Mouse (Mus musculus) thymus, adult 2 months (tissue): ENCODE data around the gene Notch4. TPM values are rescaled to one million over a fixed set of nuclear protein-coding genes. Genes with fewer than 3 reads are reported as not detected.

Source experiments
- DNase-seq: peaks from one replicate; pipeline ENCODE4 v3.0.0; 2021
- H3K27ac ChIP-seq: fragments of 200-500 bp; 2 replicates; pipeline ENCODE4 v1.5.1; 2012; ENCODE audit warnings: low read length, control low read depth; ENCODE audit not compliant: control insufficient read depth, insufficient read depth
- H3K27me3 ChIP-seq: fragments of 200-500 bp; 2 replicates; pipeline ENCODE4 v1.6.1; 2012; ENCODE audit warnings: mild to moderate bottlenecking, low read length, moderate library complexity, mixed read lengths; ENCODE audit not compliant: control insufficient read depth, insufficient read depth
- H3K36me3 ChIP-seq: fragments of 200-500 bp; 2 replicates; pipeline ENCODE4 v1.6.1; 2012; ENCODE audit warnings: mild to moderate bottlenecking, low read length, moderate library complexity; ENCODE audit not compliant: control insufficient read depth, insufficient read depth
- H3K4me1 ChIP-seq: fragments of 200-500 bp; replicated peaks from 2 replicates; pipeline ENCODE4 v1.6.1; 2012; ENCODE audit warnings: low read length; ENCODE audit not compliant: control insufficient read depth, insufficient read depth
- H3K4me3 ChIP-seq: fragments of 200-500 bp; 2 replicates; pipeline ENCODE4 v1.5.1; 2012; ENCODE audit warnings: mild to moderate bottlenecking, low read length, control low read depth, moderate library complexity; ENCODE audit not compliant: control insufficient read depth, insufficient read depth
- CTCF ChIP-seq: fragments of 200-500 bp; IDR thresholded peaks from 2 replicates; pipeline ENCODE4 v1.5.1; 2012; ENCODE audit warnings: mild to moderate bottlenecking, control low read depth, low read length, moderate library complexity, borderline replicate concordance; ENCODE audit not compliant: control insufficient read depth, poor library complexity, insufficient read depth; ENCODE audit errors: extremely low read depth
- POLR2A ChIP-seq: fragments of 200-500 bp; IDR thresholded peaks from 2 replicates; pipeline ENCODE4 v1.6.1; 2012; ENCODE audit warnings: mild to moderate bottlenecking, low read length, control low read depth, moderate library complexity; ENCODE audit not compliant: control insufficient read depth, poor library complexity, insufficient read depth; ENCODE audit errors: extremely low read depth
- WGBS: fragments of 180-500 bp; shearing (Covaris S2); methylation state at CpG from one replicate; pipeline ENCODE4 v1.1.7; 2018; 5-methylcytosine and 5-hydroxymethylcytosine counted together
- polyA plus RNA-seq: library from polyadenylated mRNA; depleted of rRNA; stranded (reverse); fragments of >200 nt; gene quantifications from 2 replicates; pipeline ENCODE4 v1.2.3, GENCODE M21; 2012

Gene Notch4
- polyA plus RNA-seq, 1 experiment: 6.1 TPM

- no peak for DNase-seq
- Histone ChIP-seq H3K4me3 (peak overlapping the region; percentile 79), H3K36me3 (no peaks in the 10 kb centered on the region), H3K27me3 (no peaks in the 10 kb centered on the region), H3K4me1 (peaks cover 25% of the 10 kb centered on the region), H3K27ac (peak overlapping the region; percentile 54)
- TF ChIP-seq CTCF: no peak
- no peak for TF ChIP-seq POLR2A
- WGBS: under 1% methylated on average over 19 of the region's 19 CpGs
These were observed 23.7 kb downstream of the Notch4 start for GRCm38 (mm10) chr17:34587814-34588213.

DNA sequence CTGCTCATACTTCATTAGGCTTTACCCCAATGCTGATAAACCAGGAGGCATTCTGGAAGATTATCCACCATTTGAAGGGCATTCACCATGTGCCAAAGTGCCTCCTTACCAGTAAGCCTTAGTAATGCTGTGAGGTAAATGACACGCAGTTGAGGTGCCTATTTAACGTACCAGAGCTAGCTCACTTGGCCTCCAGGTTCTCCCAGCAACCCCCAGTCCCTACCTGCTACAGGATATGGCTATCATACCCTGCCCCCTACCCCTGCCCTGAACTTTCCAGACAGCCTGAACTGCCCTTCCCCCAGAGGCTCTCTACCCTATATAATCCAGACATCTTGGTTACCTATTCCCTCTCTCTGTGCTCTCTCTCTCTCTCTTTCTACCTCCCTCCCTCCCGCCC, 24.7 kb downstream of the Notch4 start:
- Histone ChIP-seq H3K27ac (peak overlapping the region; percentile 95), H3K4me3 (peak overlapping the region; percentile 23; the same call in 1 of the 2 replicates), H3K36me3 (no peaks in the 10 kb centered on the region), H3K4me1 (peaks cover 33% of the 10 kb centered on the region), H3K27me3 (no peaks in the 10 kb centered on the region)
- no peak for DNase-seq
- 44% methylated on average over 3 of the region's 3 CpGs for WGBS
- no peak for TF ChIP-seq CTCF
- TF ChIP-seq POLR2A: no peak

DNA sequence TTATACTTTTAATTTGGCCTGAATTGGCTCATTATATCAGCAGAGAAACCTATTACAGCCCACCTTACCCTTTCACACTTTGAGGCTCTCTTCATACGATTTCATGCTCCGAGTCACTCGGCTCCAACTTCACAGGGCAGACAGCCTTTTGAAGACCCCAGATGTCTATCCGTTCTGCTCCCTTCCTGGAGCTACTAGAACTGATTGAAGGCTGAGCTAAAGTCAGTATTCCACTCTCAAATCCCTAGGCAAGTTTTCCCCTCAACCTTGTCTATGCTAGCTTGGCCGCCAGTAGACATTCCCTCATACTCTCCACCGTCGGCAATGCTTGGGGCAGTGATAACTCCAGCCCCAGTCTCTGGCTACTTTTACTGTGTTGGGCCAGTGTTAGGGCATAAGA, 25.1 kb downstream of the Notch4 start:
- no peak for TF ChIP-seq POLR2A
- TF ChIP-seq CTCF: no peak
- H3K27me3 ChIP-seq: no peaks in the 10 kb centered on the region
- H3K4me1 ChIP-seq: peaks cover 38% of the 10 kb centered on the region
- peak overlapping the region; percentile 95 for H3K27ac ChIP-seq
- peaks cover under 1% of the 10 kb centered on the region for H3K36me3 ChIP-seq
- no peak for DNase-seq
- WGBS: 5% methylated on average over 7 of the region's 7 CpGs
- peak overlapping the region; percentile 65 for H3K4me3 ChIP-seq

GRCm38 (mm10) chr17:34589681-34590101, 25.6 kb downstream of the Notch4 start, which contains the start of gene Gpsm3:
TSS of gene Gpsm3 (plus strand) at chr17:34589806.
- peaks cover 38% of the 10 kb centered on the region for H3K4me1 ChIP-seq
- H3K36me3 ChIP-seq: peaks cover 6% of the 10 kb centered on the region
- H3K4me3 ChIP-seq: peak within 1 kb of the TSS; percentile 65
- H3K27ac ChIP-seq: peak within 1 kb of the TSS; percentile 95
- peak; percentile 81 for DNase-seq
- WGBS: 1% methylated on average over 7 of the region's 7 CpGs
- no peaks in the 10 kb centered on the region for H3K27me3 ChIP-seq
- no peak for TF ChIP-seq CTCF
- TF ChIP-seq POLR2A: peak; percentile 93

DNA sequence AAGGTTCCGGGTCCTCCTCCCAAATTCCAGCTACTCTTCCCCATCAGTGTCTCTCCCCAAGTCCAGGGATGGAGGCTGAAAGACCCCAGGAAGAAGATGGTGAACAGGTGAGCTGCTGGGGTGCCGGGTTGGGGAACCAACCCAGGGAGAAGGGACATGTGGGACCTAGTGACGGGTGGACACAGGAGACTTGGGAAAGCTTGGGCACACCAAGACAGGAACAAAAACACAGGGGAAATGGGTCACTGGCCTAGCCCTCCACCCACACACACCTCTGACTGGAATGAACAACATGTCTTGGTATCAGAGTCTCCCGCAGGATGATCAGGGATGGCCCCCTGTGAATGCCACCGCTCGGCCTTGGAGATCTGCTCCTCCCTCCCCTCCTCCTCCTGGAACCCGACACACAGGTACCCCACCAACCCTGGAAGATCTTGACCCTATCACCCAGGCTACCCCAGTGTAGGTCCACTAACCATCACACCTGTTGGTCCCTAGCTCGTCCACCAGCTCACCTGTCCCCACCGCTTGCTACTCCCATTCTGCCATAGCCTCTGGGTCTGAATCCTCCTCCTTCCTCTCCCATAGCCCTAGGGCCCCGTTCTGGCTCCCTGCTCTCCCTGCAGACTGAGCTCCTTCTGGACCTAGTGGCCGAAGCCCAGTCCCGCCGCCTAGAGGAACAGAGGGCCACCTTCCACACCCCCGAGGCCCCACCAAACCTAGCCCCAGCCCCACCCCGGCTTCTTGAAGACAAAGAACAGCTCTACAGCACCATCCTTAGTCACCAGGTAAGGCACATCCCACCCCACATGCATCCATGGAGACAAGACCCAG, 26.3 kb downstream of the Notch4 start:
- Histone ChIP-seq H3K27me3 (no peaks in the 10 kb centered on the region), H3K36me3 (peaks cover 13% of the 10 kb centered on the region), H3K27ac (peak overlapping the region; percentile 95), H3K4me1 (peaks cover 38% of the 10 kb centered on the region), H3K4me3 (peak overlapping the region; percentile 65)
- TF ChIP-seq POLR2A (no peak), CTCF (no peak)
- peak; percentile 39 for DNase-seq
- 37% methylated on average over 15 of the region's 15 CpGs for WGBS

DNA sequence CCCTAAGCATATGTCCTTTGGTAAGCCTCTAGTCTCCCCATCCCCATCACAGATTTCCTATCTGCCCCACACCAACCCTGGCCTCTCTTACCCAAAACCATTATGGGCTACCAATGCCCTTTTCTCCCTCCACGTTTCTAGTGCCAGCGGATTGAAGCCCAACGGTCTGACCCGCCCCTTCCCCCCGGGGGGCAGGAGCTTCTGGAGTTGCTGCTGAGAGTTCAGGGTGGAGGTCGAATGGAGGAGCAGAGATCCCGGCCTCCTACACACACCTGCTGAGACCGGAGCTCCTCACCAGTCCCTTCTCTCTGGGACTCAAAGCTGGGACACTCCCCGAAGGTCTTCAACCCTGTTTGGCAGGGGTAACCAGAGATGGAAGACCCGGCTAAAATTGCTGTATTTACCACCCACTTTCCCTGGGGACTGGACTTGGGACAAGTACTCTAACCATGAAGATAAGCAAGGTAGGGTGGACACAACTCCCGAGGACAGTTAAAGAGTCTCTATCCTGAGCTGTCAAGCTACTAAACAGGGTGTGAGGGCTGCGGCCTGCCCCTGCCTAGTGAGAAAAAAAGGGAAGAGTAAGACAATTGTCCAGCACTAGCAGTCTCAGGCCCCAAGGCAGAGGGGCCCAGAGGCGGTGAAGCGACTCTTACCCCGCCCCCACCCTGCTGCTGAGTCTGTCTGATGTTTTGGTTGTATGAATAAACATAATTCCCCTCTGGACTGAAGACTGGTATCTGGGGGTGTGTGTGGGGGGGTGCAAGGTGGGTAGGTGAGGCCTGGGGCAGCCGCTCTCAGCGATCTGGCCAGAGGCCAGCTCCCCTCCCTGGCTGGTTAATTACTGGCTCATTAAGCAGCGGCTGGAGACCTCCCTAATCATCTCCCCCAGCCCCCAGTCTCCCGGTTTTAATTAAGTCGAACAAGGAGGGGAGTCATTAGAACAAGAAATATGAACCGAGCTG, 27.2 kb downstream of the Notch4 start, which contains the start of gene Pbx2:
Pbx2 (plus strand) TSS at position 238 of the 965 bp plus-strand sequence.
- peaks cover 32% of the 10 kb centered on the region for H3K4me1 ChIP-seq
- DNase-seq: peak; percentile 46

More for the DNA sequence above, 27.2 kb downstream of the Notch4 start, which contains the start of gene Pbx2:
- Histone ChIP-seq H3K4me3 (peak within 1 kb of the TSS; percentile 76), H3K27me3 (no peaks in the 10 kb centered on the region), H3K27ac (peak within 1 kb of the TSS; percentile 95), H3K36me3 (peaks cover 20% of the 10 kb centered on the region)
- WGBS: 4% methylated on average over 21 of the region's 21 CpGs
- TF ChIP-seq POLR2A: no peak
- no peak for TF ChIP-seq CTCF
